Mouse (Mus musculus): Measurements from ENCODE around the gene Wipf1.
"Not testable (repeated sequence)": the region's sequence is repeated elsewhere in the genome, so short reads cannot be mapped to it uniquely, and the experiment has no call there.

Gene Wipf1

DNA sequence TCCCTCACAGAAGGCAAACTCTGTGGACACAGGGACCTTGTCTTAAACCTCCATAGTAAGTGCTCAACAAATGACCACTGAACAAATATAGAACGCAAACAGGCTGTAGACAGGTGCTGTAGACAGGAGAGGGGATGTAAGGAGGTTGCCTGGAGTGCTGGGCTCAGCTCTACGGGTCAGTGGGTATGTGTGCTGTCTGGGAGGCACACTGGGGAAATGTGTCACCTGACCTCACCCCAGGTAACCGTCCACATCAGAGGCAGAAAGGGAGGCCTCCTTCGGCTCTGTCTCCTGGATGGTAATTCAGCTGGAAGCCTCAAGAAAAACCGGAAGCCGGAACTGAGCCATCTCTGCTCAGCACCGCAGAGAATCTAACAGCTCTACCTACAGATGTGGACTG is 21.6 kb downstream of the Wipf1 start:
- no peak for DNase-seq (ENCODE audit: low read depth, low spot score)

DNA sequence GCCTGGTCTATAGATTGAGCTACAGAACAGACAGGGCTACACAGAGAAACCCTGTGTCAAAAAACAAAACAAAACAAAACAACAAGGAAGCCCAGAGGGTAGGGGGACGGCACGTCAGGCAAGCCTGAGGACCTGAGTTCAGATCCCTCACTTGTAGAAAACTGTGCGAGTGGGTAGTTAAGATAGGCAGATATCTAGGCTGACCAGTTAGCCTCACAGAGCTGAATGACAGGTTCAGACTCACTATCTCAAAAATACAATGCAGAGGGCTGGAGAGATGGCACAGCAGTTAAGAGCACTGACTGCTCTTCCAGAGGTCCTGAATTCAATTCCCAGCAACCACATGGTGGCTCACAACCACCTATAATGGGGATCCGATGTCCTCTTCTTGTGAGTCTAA is 23.2 kb downstream of the Wipf1 start:
- not testable (repeated sequence) for DNase-seq (ENCODE audit: low read depth, low spot score)

GRCm38 (mm10) chr2:73502863-73503429 is 26.6 kb downstream of the Wipf1 start:
- no peak for DNase-seq (ENCODE audit: low read depth, low spot score)

DNA sequence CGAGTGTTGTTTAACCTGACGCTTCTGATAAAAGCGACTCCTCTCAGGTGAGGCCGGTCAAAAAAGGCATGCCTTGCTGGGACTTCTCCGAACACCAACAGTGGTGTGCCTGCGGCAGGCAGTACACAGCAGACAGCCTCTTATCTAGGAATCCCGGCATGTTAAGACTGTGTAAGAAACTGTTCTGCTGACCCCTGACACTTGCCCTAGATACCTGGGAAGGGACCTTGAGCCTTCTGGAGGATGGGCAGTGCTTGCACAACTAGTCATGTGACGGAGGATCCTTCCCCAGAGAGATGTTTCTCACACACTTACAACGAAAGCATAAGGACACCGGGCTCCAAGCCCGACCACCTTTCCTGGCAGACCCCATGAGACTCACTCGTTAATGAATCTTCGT is 28.7 kb downstream of the Wipf1 start:
- no peak for DNase-seq (ENCODE audit: low read depth, low spot score)

DNA sequence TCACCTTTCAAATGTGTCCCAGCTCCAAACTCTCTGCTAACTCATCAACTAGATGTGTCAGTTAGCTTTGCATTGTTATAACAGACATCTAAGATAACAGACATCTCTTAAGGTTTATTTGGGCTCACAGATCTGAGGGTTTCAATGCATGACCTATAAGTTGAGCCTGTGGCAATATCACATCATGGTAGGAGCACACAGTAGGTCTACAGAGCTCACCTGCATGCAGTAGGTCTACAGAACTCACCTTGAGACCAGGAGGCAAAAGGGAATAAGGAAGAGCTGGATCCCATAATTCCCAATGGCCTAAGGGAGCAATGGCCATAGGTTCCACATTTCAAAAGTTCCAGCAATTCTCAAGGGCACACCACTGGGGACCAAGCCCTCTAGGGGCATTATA is 31.2 kb downstream of the Wipf1 start:
- no peak for DNase-seq (ENCODE audit: low read depth, low spot score)

DNA sequence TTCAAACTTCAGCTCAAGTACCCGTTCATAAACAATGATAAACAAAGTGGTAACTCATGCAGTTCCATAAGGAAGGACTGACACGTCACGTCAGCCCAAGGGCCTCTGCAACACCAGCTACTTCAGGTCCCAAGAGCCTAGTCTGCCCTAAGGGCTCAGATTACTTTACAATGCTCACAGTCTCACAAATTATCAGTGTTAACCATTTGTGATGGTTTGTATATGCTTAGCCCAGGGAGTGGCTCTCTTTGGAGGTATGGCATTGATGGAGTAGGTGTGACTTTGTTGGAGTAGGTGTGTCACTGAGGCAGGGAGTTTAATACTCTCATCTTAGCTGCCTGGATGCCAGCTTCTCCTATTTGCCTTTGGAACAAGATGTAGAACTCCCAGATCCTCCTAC is 32.0 kb downstream of the Wipf1 start:
- no peak for DNase-seq (ENCODE audit: low read depth, low spot score)

- no peak for DNase-seq (ENCODE audit: low read depth, low spot score)
Observed at GRCm38 (mm10) chr2:73496944-73497343, 32.6 kb downstream of the Wipf1 start.

DNA sequence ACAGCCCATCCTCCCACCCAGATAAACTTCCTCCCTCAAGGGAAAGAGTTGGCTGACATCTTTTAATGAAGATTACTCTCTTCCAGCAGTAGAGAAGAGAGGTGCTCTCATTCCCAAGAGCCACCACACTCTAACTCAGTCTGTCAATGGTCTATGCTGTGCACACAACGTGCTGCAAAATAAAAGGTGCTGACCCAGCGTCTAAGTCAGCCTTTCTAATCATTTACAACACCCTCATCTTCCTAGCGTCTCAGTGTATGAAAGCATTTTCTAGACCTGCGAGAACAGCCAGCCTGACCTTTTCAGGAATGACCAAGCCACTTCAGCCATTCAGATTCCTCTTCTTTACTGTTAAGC is 33.2 kb downstream of the Wipf1 start:
- no peak for DNase-seq (ENCODE audit: low read depth, low spot score)

DNA sequence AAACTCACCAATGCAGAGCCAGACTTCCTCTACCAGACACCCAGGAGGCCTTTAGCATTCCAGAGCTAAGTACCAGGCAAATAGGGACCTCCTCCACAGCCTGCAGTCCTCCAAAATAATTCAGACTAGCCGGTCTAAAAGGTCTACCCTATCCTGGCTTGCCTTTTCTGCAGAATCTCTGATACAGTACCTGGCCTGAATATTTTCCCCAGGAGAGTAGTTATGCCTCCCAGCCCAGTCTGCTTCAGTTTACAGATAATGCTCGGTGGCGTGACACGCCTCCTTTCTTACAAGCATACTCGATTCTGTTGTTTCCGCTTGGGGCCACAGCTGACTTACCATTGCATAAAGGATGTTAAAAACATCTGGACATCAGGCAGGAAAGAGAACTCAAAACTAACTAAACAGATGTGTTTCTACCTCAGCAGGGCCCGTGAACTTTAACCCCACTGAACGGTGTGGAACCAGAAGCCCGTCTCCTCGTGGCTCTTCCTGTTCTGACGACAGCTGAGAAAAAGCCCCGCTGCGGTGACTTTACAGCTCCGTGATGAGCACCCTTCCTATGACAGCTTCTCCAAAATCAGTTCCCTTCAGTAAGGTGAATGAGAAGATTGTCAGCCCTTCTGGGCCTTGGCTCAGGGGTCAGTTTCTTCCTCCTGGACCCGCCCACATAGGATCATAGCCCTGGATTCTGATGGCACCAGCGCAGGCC is 33.8 kb downstream of the Wipf1 start:
- DNase-seq (ENCODE audit: low read depth, low spot score), result no peak

GRCm38 (mm10) chr2:73493517-73493916 is 36.0 kb downstream of the Wipf1 start:
- no peak for DNase-seq (ENCODE audit: low read depth, low spot score)

DNA sequence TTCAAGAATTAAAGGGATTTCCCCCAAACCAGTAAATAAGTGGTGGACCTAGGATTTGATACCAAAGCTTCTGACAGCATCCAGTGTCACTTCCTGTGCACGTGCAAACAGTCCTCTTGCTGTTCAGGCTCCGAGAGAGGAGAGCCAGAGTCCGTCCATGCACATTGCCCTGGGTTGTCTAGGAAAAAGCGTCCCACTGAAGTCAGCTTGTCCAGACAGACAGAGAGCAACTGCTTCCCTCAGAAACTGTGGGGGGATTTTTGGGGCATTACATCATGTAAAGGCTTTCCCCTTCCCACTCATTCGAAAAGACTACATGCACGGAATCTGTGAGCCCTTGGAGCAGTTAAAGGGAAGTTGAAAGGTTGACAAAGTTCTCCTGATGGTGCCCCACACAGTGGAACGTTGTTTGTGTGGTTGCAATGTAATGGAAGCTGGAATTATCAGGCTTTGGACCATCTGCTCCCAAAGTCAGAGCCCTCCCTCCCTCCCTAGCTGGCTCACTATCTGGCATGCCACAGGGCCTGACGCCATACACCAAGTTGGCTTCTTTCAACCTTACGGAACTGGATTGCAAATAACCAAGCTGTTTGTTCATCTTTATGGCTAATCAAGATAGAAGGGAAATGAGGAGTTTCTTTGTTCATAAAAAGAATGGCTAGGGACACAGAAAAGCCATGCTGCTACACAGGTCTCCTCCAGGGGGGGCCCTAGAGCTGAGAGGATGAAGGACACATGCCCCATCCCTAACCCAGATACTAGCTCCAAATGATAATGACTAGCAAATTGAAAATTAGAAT is 37.9 kb downstream of the Wipf1 start:
- peak; percentile 55 for DNase-seq (ENCODE audit: low read depth, low spot score)

DNA sequence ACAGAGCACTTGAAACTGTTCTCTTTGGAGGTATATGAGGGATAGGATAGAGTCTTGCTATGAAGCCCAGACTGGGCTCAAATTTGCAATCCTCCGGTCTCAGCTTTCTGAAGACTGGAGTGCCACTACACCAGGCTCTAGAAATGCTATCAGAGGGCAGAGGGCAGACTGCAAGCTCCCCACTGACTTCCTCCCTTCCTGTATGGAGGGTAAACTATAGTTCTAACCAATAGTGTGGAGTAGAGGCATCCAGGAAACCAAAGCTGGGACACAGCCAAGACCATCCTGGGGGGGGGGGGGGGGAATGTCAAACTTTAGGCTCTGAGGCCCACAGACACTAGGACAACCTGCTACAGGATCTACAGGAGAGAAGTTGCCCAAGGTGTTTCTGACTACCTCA is 39.1 kb downstream of the Wipf1 start:
- DNase-seq (ENCODE audit: low read depth, low spot score), result no peak

- DNase-seq (ENCODE audit: low read depth, low spot score), result no peak
Observed at GRCm38 (mm10) chr2:73486120-73486601, 43.4 kb downstream of the Wipf1 start.

GRCm38 (mm10) chr2:73485236-73486119 is 44.1 kb downstream of the Wipf1 start:
- DNase-seq (ENCODE audit: low read depth, low spot score), result peak; percentile 91

DNA sequence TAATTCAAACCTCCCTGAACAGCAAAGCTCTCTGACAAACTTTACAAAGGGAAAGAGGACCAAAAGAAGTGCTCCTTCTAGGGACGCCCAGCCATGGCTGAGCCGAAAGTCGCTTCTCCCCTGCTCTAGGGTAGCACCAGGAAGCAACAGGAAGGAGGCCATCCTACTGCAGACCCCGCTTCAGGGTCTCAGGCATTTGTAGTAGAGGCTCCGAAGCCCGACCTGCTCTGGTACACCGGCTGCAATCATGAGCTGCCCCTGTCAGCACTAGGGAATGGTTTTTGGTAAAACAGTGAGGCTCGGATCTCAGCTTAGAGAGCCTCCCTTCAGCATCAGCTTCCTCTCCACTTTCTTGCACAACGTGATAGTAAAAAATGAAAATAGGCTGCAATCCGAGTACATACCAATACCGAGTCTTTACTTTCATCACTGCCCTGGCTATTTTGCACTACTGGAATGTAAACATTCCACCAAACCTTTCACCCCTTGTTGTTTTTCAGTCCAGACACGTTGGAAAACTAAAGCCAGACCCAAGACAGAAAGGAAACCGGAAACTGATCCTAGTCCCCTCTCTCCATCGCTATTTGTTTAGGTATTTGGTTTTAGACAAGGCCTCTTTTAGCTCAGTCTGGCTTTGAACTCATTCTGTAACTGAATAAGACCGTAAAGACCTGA is 44.8 kb downstream of the Wipf1 start:
- peak; percentile 35 for DNase-seq (ENCODE audit: low read depth, low spot score)

DNA sequence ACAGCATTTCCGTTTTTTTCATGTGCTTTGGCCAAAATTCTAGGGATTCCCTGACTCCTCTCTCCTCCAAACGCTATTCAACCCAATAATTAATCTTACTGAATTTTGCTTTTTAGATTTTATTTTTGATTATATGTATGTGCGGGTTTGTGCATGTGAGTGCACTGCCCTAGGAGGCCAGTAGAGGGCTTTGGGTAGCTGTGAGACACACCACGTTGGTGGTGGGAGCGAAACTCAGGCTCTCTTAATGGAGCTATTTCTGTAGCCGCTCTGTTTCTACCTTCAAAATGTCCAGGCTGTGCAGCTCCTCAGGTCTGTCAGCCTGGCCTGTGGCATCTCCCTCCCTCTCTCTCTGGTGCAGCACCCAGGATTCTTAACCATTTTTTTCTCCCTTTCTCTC is 50.7 kb downstream of the Wipf1 start:
- DNase-seq (ENCODE audit: low read depth, low spot score), result no peak

DNA sequence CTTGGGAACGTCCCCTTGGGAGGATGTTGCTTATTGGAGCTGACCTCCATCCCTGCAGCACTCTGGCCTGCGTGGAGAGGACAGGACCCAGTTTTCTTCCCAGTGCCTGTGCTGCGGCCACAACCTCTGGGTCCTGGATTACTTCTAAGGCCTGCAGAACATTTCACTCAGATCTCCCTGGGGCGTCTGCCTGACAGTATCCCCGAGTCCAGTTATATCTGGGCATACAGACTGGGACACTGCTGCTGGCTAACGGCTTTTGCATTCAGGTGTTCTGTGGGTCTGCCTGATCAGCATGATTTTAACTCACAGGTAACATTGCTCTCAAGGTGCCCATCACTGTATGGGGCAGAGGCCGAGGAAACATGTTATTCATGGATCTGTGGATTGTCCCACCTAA is 52.0 kb downstream of the Wipf1 start:
- DNase-seq (ENCODE audit: low read depth, low spot score), result no peak

DNA sequence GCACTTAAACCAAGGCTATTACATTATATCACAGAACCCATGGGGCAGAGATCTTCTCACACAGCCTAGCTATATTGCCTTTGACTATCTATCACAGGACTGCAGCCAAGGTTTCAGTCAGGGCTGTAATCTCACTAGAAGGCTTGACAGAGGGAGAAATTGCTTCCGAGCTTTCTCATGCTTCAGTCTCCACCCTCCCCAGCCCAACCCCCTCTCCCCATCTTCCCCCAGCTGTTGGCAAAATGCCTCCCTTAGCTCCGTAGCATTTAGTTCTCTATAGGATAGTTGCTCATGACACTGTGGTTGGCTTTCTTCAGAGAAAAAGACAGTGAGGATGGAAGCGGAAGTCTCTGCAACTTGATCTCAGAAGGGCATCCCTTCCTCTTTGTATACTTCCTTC is 54.0 kb downstream of the Wipf1 start:
- no peak for DNase-seq (ENCODE audit: low read depth, low spot score)

DNA sequence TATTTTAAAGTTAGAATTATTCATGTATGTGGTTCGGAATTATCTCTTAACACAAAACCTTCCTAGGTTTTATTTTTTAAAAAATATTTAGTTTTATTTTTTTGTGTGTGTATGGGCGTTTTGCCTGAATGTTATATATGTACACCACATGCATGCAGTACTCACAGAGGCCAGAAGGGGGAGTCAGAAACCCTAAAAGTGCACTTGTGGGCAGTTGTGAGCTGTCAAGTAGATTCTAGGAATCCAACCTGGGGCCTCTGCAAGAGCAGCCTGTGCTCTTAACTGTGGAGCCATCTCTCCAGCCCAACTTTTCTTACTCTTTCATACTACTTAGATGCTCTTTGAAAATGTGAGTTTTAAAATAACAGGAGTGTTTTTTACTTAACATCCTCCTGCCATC is 57.4 kb downstream of the Wipf1 start:
- peak; percentile 73 for DNase-seq (ENCODE audit: low read depth, low spot score)

- no peak for DNase-seq (ENCODE audit: low read depth, low spot score)
Observed at GRCm38 (mm10) chr2:73470146-73470630, 59.3 kb downstream of the Wipf1 start.

GRCm38 (mm10) chr2:73469552-73469951 is 60.0 kb downstream of the Wipf1 start:
- DNase-seq (ENCODE audit: low read depth, low spot score), result no peak
